Mouse (Mus musculus): ENCODE data around the gene Fam221a. TPM values are rescaled to one million over a fixed set of nuclear protein-coding genes. Genes with fewer than 3 reads are reported as not detected.
"Not testable (repeated sequence)": the region's sequence is repeated elsewhere in the genome, so short reads cannot be mapped to it uniquely, and the experiment has no call there.

Fam221a gene
- total RNA-seq, 2 experiments from 2014 or later = 2.1 to 3.4 TPM

DNA sequence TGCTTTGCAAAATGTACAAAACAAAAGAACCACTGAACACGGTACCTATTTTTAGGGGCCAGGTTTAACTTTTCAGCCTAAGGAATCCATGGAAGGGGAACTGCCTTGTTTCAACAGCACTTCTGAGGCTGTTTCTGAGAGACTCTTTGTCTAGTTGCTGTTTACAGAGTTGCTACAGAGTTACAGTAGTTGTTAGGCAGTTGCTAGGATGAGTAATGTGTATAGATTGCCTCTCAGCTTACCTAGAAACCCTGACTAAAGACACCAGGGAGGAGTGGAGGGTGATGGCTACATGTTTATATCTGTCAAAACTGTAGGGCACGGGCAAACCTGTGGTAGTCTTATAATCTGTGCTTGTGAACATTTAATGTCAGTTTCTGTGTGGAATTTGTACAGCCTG is 6.4 kb downstream of the Fam221a start:
- DNase-seq (ENCODE audit: low spot score in 2 of 2) = no peak

DNA sequence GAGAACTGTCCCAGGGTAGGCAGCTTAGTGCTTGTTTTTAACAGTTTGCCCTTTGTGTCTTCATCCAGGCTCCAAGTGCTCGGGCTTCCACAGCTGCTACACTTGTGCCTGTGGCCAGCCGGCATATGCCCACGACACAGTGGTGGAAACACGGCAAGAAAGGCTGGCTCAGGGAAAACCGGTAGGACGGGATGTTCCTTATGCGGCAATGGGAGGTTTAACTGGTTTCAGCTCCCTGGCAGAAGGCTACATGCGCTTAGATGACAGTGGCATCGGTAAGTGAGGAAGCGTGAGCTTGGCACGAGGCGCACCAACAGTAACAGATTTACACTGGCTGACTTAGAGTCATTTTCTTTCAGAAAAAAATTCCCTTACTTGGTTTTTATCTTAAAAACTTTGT is 10.8 kb downstream of the Fam221a start:
- no peak for DNase-seq (ENCODE audit: low spot score in 2 of 2)

DNA sequence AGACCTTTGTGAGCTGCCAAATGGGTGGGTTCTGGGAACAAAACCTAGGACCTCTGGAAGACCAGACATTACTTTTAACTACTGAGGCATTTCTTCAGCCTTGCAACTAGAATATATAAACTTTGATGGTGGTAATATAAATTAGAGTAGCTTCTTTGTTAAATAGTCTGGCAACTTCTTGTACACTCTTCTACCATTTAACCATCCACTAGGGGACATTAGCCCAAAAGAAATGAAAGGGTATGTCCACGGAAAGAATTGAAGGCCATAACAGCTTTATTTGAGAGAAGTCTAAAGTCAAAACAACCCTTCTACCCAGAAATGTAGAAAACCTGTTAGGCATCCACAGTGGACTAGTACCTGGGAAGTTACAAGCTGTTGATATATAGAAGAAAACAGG is 26.7 kb downstream of the Fam221a start:
- DNase-seq (ENCODE audit: low spot score in 2 of 2) = no peak

DNA sequence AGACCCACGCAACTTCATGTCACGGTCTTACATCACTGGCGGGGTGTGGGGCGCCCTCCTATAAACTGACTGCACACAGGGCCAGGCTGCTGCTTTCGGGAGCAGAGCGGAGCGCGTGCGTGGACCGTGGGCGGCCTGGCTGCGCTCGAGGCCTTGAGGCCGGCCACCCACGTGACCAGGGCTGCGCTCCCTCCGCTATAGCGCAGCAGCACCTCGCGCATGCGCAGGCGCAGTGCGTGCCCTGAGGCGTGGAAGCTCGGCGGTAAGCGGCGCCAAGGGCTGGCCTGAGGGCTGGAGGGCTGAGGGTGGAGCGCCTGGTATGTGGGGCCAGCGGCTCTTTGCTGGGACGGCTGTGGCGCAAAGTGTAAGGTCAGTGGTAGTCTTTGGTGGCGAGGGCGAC is 27.8 kb downstream of the Fam221a start, which contains the start of gene Stk31:
TSS of gene Stk31 (plus strand) at position 289 of the 400 bp plus-strand sequence.
- DNase-seq (ENCODE audit: low spot score in 2 of 2) = peak in 1 of 2 experiments; percentile 35

DNA sequence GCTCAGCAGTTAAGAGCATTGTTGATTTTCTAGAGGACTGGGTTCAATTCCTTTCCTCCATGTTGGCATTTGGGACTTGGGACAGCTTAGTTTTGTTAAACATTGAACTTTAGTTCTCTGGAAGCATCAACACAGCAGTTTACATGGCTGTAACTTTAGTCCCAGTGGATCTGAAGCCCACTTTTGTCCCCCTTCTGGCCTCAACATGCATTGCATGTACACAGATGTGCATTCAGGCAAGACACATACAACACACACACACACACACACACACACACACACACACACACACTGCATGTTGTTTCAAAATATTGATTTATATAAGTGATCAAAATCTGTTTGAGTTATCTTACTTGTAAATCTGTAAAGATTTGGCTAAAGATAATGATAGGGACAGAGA is 29.9 kb downstream of the Fam221a start:
- no peak for DNase-seq (ENCODE audit: low spot score in 2 of 2)

DNA sequence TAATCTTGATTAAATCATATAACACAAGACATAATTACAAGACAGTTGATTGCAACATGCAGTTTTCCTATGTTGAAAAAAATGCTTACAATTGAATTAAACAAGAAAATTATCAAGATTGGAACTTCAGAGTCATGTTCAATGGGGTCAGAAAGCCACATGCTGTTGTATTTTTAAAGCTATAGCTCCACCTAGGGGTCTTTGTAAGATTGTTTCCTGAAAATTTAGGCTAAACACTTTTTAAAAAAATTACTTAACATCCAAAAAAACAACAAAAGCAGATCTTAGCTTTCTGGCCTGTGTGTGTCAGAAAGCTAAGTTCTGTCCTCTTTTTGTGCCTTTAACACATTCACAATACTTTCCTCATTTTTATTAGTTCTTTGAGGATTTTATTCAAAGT is 30.8 kb downstream of the Fam221a start:
- DNase-seq (ENCODE audit: low spot score in 2 of 2) = no peak

DNA sequence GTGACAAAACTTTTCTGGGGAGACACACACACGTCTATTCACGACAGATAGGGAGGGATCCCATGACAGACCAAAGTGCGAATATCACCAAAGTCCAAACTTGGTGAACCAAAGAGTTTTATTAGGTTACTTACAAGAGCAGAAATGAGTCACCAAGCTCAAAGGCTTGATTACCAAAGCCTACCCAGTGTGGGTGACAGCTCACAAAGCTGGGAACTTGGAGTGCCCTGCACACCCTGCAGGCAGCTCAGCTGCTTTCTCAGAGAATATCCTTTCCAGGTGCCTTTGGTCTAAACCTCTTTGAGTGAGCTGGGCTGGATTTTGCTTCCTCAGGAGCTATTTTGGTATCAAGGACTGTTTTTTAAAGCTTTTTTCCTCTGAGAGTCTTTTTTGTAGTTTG is 43.3 kb downstream of the Fam221a start:
- DNase-seq (ENCODE audit: low spot score in 2 of 2) = no peak

DNA sequence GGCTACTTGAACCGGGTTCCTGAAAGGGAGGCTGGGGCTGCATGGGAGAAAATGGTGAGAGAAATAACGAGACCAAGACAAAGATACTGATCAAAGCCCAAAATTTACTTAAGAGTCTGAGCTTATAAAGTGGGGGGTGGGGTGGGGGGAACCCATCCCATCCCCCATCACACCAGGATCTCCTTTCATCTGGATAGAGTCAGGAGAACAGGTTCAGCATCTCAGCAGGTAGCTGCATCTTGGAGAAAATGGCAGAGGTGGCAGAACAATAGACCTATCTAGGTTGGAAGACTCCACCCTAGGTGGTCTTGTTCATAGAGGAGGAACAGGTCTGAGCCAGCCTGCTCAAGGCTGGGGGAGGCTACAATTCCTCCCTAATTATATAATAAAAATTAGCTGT is 45.4 kb downstream of the Fam221a start:
- DNase-seq (ENCODE audit: low spot score in 2 of 2) = not testable (repeated sequence)

DNA sequence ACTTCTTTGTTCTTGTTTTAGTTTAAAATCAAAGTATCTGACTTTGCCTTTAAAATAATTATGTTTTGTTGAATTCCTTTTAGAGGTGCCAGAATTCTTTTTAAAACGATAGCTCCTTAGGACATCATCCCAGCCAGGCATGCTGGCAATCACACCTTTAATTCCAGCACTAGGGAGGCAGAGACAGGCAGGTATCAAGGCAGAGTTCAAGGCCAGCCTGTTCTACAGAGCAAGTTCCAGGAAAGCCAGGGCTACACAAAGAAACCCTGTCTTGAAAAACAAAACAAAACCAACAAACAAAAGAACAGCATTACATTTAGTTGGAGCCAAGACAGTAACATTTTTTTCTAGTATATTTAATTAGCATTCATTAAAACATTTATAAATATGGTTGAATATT is 48.4 kb downstream of the Fam221a start:
- DNase-seq (ENCODE audit: low spot score in 2 of 2) = no peak

DNA sequence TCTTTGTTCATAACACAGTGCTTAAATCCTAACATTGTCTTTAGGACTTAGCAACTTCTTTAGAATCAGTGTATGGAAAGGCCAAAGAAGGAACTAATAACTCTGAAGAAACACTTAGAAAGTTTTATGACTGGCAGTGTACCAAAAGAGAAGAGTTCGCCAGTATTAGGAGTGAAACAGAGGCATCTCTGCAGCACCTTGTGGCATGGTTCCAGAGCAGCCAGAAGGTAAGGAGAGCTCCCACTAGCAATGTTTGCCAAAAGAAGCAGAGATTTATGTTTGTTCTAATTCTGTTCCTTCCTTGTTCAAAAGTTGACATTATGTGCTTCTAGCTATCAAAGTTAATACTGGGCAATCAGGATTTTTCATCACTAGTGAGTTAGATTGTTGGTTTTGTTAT is 69.8 kb downstream of the Fam221a start:
- no peak for DNase-seq (ENCODE audit: low spot score in 2 of 2)

Other genes with a start within 250 kb of the Fam221a start
- 10 to 100 TPM; 18.6 to 20.8 TPM for gene Igf2bp3, start 152.8 kb upstream of the Fam221a start, total RNA-seq (2021)
- 10 to 100 TPM; 36.9 to 42.3 TPM for gene Tra2a, start 103.7 kb upstream of the Fam221a start, total RNA-seq (2021)
- gene Ccdc126, start 48.5 kb upstream of the Fam221a start, total RNA-seq (2021) = 1 to 10 TPM; 2.4 to 2.9 TPM
- gene Stk31, start 27.9 kb downstream of the Fam221a start, total RNA-seq (2021) = under 1 TPM; 0.96 to 0.98 TPM